Mouse (Mus musculus) frontal cortex, postnatal 14 days (tissue): Measurements from ENCODE around the gene Arhgap22.
A peak's percentile ranks its signal among the peaks of the same experiment; 100 is the strongest.

ENCODE experiments used
- DNase-seq, 2 experiments: peaks; one replicate each; pipeline ENCODE4 v3.0.0; 2022; ENCODE audit warnings: low spot score in 2 of 2

Gene Arhgap22

GRCm38 (mm10) chr14:33369375-33369774 lies 155.5 kb downstream of the Arhgap22 start:
- no peak for DNase-seq

GRCm38 (mm10) chr14:33370056-33370455 lies 156.2 kb downstream of the Arhgap22 start:
- no peak for DNase-seq

GRCm38 (mm10) chr14:33371248-33371647 lies 157.4 kb downstream of the Arhgap22 start:
- peak; percentile 61 to 67 for DNase-seq

- no peak for DNase-seq
Observed at GRCm38 (mm10) chr14:33373271-33373670, 159.4 kb downstream of the Arhgap22 start.

- no peak for DNase-seq
Observed at GRCm38 (mm10) chr14:33374089-33374488, 160.3 kb downstream of the Arhgap22 start.

GRCm38 (mm10) chr14:33377211-33377610 lies 163.4 kb downstream of the Arhgap22 start:
- no peak for DNase-seq

- DNase-seq, result no peak
Observed at GRCm38 (mm10) chr14:33378723-33379122, 164.9 kb downstream of the Arhgap22 start.

GRCm38 (mm10) chr14:33380830-33381457 lies 167.1 kb downstream of the Arhgap22 start:
- DNase-seq, result no peak

GRCm38 (mm10) chr14:33398065-33398860 lies 184.4 kb downstream of the Arhgap22 start:
- DNase-seq, result no peak

GRCm38 (mm10) chr14:33400019-33400418 lies 186.2 kb downstream of the Arhgap22 start:
- no peak for DNase-seq

GRCm38 (mm10) chr14:33402331-33402730 lies 188.5 kb downstream of the Arhgap22 start:
- no peak for DNase-seq

- DNase-seq, result no peak
Observed at GRCm38 (mm10) chr14:33415746-33416145, 201.9 kb downstream of the Arhgap22 start.

- DNase-seq, result no peak
Observed at GRCm38 (mm10) chr14:33418311-33418909, 204.6 kb downstream of the Arhgap22 start.
